Mouse (Mus musculus) E14TG2a.4 (cell line): ENCODE data around the gene Rhbg.

Experiments used
- H3K27me3 ChIP-seq: 2 replicates; pipeline ENCODE4 v1.6.1; 2014; ENCODE audit warnings: low read length, control low read depth; ENCODE audit not compliant: insufficient read depth
- H3K36me3 ChIP-seq: 2 replicates; pipeline ENCODE4 v1.6.1; 2014; ENCODE audit warnings: low read length, control low read depth; ENCODE audit not compliant: insufficient read depth
- H3K4me1 ChIP-seq: replicated peaks from 2 replicates; pipeline ENCODE4 v1.6.1; 2014; ENCODE audit warnings: low read depth, low read length, control low read depth
- H3K4me3 ChIP-seq: replicated peaks from 2 replicates; pipeline ENCODE4 v1.5.1; 2014; ENCODE audit warnings: mild to moderate bottlenecking, low read length
- H3K9me3 ChIP-seq: 2 replicates; pipeline ENCODE4 v1.6.1; 2014; ENCODE audit warnings: low read length, control low read depth
- CTCF ChIP-seq: conservative IDR thresholded peaks from 2 replicates; pipeline ENCODE4 v1.5.1; 2014; ENCODE audit warnings: low read length
- NANOG ChIP-seq: IDR thresholded peaks from 2 replicates; pipeline ENCODE4 v1.6.1; 2014; ENCODE audit warnings: borderline replicate concordance, low read length, mixed read lengths
- POU5F1 ChIP-seq: IDR thresholded peaks from 2 replicates; pipeline ENCODE4 v1.6.1; 2014; ENCODE audit warnings: low read length, borderline replicate concordance

Rhbg gene

DNA sequence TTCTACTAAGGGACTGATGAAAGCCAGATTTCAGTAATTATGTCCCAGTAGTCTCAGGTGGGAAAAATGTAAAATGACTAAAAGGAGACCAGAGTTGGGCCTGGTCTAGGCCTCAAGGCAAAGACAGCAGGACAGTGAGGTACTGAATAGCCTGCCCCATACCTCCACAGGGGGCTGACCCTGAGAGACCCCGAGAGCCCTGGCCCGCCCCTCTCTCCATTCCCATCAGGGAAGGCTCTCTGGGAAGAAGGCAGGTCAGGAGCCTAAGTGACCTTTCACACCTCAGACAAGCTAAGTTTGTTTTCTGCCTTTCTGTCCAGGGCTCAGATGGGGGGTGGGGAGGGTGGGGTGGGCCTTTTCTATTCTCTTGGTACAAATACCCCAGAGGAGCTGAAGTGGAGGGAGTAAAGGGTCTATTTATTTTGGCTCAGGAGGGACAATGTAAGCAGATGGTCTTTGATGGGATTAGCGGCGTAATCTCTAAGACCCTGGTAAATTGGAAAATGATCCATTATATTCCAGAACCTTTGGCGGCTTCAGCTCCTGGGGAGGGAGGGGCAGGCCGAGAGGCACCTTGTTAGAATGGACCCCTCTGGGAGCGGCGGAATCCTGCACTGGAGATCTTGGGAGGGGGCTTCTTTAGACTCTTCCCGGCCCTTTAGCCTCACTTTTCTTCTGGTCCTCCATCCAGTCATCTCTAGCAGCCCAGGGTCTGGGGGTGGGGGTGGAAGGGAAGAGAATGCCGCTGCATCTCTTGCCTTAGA, 56.6 kb downstream of the Rhbg start:
- TF ChIP-seq NANOG (no peak), POU5F1 (no peak), CTCF (no peak)
- Histone ChIP-seq H3K4me3 (no peak overlapping the region), H3K4me1 (peaks cover 23% of the 10 kb centered on the region), H3K9me3 (peaks cover 10% of the 10 kb centered on the region), H3K36me3 (no peaks in the 10 kb centered on the region), H3K27me3 (peaks cover 95% of the 10 kb centered on the region)
